Mouse (Mus musculus): ENCODE data around the gene Sdad1.

Gene Sdad1

DNA sequence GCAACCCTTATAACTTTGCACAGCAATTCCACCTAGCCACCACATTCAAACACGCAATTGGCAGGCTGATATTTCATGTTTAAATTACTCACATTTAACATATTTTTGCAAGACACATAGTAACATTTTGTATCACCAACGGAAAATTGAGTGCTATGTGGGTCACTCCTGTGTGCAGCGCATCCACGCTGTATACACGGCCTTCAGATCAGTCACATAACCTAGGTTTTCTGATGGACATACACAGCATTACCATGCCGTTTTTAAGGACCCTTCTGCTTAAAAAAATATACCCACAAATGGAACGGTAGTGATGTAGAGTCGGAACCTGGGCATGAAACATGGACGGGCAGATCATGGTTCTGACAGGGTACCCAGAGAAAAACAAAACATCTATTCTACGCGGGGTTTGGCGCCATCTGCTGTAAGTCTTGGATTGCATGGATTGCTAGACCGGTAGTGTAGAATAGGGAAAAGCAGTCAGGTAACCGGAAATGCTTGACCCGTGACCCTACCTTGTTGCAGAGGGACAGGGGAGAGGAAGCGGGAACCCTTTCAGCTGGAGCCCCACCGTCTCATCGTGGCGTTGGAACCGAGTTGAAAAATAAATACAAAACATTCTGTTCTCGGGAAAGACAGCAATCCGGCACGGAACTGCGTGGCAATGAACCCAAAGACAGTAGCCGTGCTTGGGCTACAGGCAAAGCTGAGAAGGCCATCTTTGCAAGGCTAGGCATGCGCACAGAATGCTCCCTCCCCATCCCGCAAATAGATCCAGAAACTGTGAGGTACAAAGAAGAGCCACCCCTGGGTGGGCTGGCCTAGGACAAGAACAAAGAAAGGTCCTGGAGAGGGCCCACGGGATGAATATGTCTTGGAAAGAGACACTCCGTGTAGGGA, 70.7 kb downstream of the Sdad1 start:
- DNase-seq (ENCODE audit: low read depth) = no peak

DNA sequence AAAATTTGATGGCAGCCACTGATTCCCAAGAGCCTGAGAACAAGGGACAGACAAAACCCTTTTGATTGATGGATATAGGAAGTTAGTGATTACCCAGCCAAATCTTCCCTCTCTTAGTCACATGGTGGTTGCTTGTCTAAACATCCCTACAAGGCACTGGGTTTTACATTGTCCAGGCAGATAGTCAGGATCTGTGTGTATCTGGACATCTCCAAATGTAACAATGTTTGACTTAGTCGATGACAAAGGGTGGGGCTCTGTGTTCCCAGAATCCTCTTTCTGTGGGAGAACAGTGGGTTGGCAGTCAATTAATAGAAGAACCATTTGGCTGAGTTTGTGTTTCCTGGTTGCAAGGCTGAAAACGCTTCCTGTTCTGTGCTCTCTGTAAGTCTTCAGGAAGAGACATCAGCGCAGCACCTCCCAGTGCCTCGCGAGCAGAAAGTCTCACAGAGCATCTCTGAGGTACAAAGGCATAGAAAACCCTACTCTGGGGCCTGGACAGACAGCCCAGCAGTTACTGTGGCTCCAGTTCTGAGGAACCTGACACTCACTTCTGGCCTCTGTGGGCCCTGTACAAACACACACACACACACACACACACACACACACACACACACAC, 75.2 kb downstream of the Sdad1 start:
- DNase-seq (ENCODE audit: low read depth) = no peak

Data from c-Kit-positive CD71-positive TER-119-negative erythroid progenitor cells, embryonic 14.5 days (primary cell).